Mouse (Mus musculus) gastrocnemius, postnatal 14 days (tissue): Measurements from ENCODE around the gene Lef1. TPM values are rescaled to one million over a fixed set of nuclear protein-coding genes. Genes with fewer than 3 reads are reported as not detected.

Experiments used
- DNase-seq: peaks from one replicate; pipeline ENCODE4 v3.0.0; 2021; ENCODE audit warnings: mixed read lengths
- intact Hi-C: fragments of 180-260 bp; cut with DNase I; formaldehyde crosslinking; loops from one replicate; pipeline ENCODE4 v1.15.1; 2025; ENCODE audit warnings: low total_unique reads
- total RNA-seq, 2 experiments: library from RNA; stranded (reverse); gene quantifications; 2 replicates each; pipeline ENCODE4 v1.2.3; 2021

The Lef1 gene
- total RNA-seq, 2 experiments from 2014 or later: 0.16 to 0.41 TPM

GRCm38 (mm10) chr3:131228083-131228482 is 117.8 kb downstream of the Lef1 start:
- no peak for DNase-seq
- intact Hi-C loops: no loop called here

- DNase-seq: no peak
- intact Hi-C loops: loop anchor here (5.0 kb wide), 1 partner anchor 420 kb away; no protein-coding TSS in a partner anchor
Measured at GRCm38 (mm10) chr3:131237061-131237460, 126.8 kb downstream of the Lef1 start.

GRCm38 (mm10) chr3:131237785-131238633 is 127.7 kb downstream of the Lef1 start:
- intact Hi-C loops: loop anchor here (5.0 kb wide), 1 partner anchor 421 kb away; no protein-coding TSS in a partner anchor
- DNase-seq: peak; percentile 74

- DNase-seq: peak; percentile 46
- intact Hi-C loops: no loop called here
Measured at GRCm38 (mm10) chr3:131245766-131246578, 135.7 kb downstream of the Lef1 start.

- DNase-seq: no peak
- intact Hi-C loops: no loop called here
Measured at GRCm38 (mm10) chr3:131246579-131247046, 136.3 kb downstream of the Lef1 start.

- intact Hi-C loops: no loop called here
- no peak for DNase-seq
Measured at GRCm38 (mm10) chr3:131247447-131247846, 137.2 kb downstream of the Lef1 start.

- DNase-seq: no peak
- intact Hi-C loops: no loop called here
Measured at GRCm38 (mm10) chr3:131247851-131248250, 137.6 kb downstream of the Lef1 start.

GRCm38 (mm10) chr3:131248444-131248843 is 138.2 kb downstream of the Lef1 start:
- DNase-seq: no peak
- intact Hi-C loops: no loop called here

GRCm38 (mm10) chr3:131250283-131250682 is 140.0 kb downstream of the Lef1 start:
- no peak for DNase-seq
- intact Hi-C loops: no loop called here

GRCm38 (mm10) chr3:131250978-131251377 is 140.7 kb downstream of the Lef1 start:
- intact Hi-C loops: no loop called here
- DNase-seq: no peak

GRCm38 (mm10) chr3:131251601-131252000 is 141.3 kb downstream of the Lef1 start:
- DNase-seq: no peak
- intact Hi-C loops: no loop called here

- no peak for DNase-seq
- intact Hi-C loops: no loop called here
Measured at GRCm38 (mm10) chr3:131254991-131255390, 144.7 kb downstream of the Lef1 start.

GRCm38 (mm10) chr3:131255399-131255981 is 145.2 kb downstream of the Lef1 start:
- intact Hi-C loops: no loop called here
- no peak for DNase-seq

GRCm38 (mm10) chr3:131258921-131259320 is 148.7 kb downstream of the Lef1 start:
- intact Hi-C loops: no loop called here
- DNase-seq: no peak

GRCm38 (mm10) chr3:131259392-131259965 is 149.2 kb downstream of the Lef1 start:
- no peak for DNase-seq
- intact Hi-C loops: no loop called here

- intact Hi-C loops: no loop called here
- DNase-seq: no peak
Measured at GRCm38 (mm10) chr3:131260418-131260817, 150.1 kb downstream of the Lef1 start.

- no peak for DNase-seq
Measured at GRCm38 (mm10) chr3:131263766-131264486, 153.7 kb downstream of the Lef1 start.

GRCm38 (mm10) chr3:131265516-131265915 is 155.2 kb downstream of the Lef1 start:
- DNase-seq: no peak
- intact Hi-C loops: no loop called here

More at GRCm38 (mm10) chr3:131263766-131264486, 153.7 kb downstream of the Lef1 start:
- intact Hi-C loops: no loop called here
